Comparison of ENCODE assay signal across 14 mouse cellular contexts in the genomic region with DNA sequence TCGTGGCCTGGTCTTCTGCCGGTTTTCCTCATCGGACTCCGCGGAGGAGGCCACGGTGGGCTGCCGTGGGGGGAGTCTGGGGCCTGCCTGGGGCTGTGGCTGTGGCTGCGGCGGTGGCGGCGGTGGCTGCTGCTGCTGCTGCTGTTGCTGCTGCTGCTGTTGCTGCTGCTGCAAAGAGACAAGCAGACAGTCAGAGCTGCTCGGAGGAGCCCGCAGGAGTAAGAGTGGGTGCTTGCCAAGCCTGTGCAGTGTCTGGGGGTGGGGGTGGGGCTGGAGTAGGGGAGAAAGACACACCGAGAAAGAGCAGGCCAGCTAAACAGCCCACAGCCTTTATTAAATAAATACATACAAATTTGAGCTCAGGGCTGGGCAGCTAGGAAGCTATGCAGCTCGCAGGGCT.
DNase-seq lines count a peak whose midpoint lies in the region; ATAC-seq and TF ChIP-seq lines count a peak whose summit lies in the region.
"Had no signal": no experiment of that assay in that cellular context is flagged by ENCODE, and none has a peak within 500 bp of the region (broad histone marks: within the 10 kb centered on the region; RNA-seq: fewer than 3 reads in every experiment).

No protein-coding gene starts in this region.

- ATAC-seq in hindbrain, embryonic 16.5 days: 0 out of 2 replicates have a peak, but pooled peaks have one; percentile 37
- ATAC-seq in hindbrain, postnatal 0 days: no peak
- no peak for ATAC-seq in neural tube, embryonic 13.5 days (ENCODE audit: low read depth)
- peak; percentile 29; the same call in 1 of the 2 replicates for ATAC-seq in neural tube, embryonic 14.5 days (ENCODE audit: low read depth)
- ATAC-seq in megakaryocyte, adult 5-6 weeks (ENCODE audit: poor library complexity, severe bottlenecking): no peak
- ATAC-seq: CD4-positive, CD25-positive, alpha-beta regulatory T cell, adult 4 months had no signal

- no peak overlapping the region for H3K27ac ChIP-seq in hindbrain, embryonic 16.5 days (ENCODE audit: low read depth, low read length)
- H3K27ac ChIP-seq in hindbrain, postnatal 0 days: no peak overlapping the region
- H3K27ac ChIP-seq in neural tube, embryonic 13.5 days (replicated peaks): 0 out of 2 replicates have a peak overlapping the region, but pooled peaks have one; percentile 18
- H3K27ac ChIP-seq in neural tube, embryonic 14.5 days (ENCODE audit: low read depth, low read length): no peak overlapping the region
- H3K27ac ChIP-seq: embryonic facial prominence, embryonic 12.5 days; liver, embryonic 14.5 days had no signal

- H3K4me2 ChIP-seq in hindbrain, embryonic 16.5 days (ENCODE audit: low read length): no peak overlapping the region
- H3K4me2 ChIP-seq in hindbrain, postnatal 0 days (ENCODE audit: low read depth, low read length): no peak overlapping the region
- no peak overlapping the region for H3K4me2 ChIP-seq in neural tube, embryonic 13.5 days
- no peak overlapping the region for H3K4me2 ChIP-seq in neural tube, embryonic 14.5 days (ENCODE audit: low read depth, low read length)
- H3K4me2 ChIP-seq: embryonic facial prominence, embryonic 12.5 days had no signal

- no peaks in the 10 kb centered on the region for H3K27me3 ChIP-seq in hindbrain, embryonic 16.5 days (replicated peaks; ENCODE audit: control insufficient read depth, insufficient read depth, low read length)
- H3K27me3 ChIP-seq in hindbrain, postnatal 0 days (ENCODE audit: insufficient read depth, low read length): no peaks in the 10 kb centered on the region
- no peaks in the 10 kb centered on the region for H3K27me3 ChIP-seq in neural tube, embryonic 13.5 days
- no peaks in the 10 kb centered on the region for H3K27me3 ChIP-seq in neural tube, embryonic 14.5 days (ENCODE audit: control insufficient read depth, insufficient read depth, low read length)
- H3K27me3 ChIP-seq: embryonic facial prominence, embryonic 12.5 days; megakaryocyte, embryonic 14.5 days had no signal

- TF ChIP-seq CTCF in hindbrain, postnatal 0 days (IDR thresholded peaks at IDR 0.05; ENCODE audit: low read depth): no peak

- DNase-seq in hindbrain, postnatal 0 days (ENCODE audit: low spot score): no peak
- no peak for DNase-seq in neural tube, embryonic 10.5 days (ENCODE audit: extremely low spot score, low spot score)
- peak; percentile 58 for DNase-seq in MN1 (ENCODE audit: low spot score)
- DNase-seq: adrenal gland, postnatal 10 days; cerebellum, postnatal 14 days; right cerebral cortex, postnatal 4 days had no signal

- H3K4me1 ChIP-seq in hindbrain, embryonic 16.5 days (ENCODE audit: control insufficient read depth, insufficient read depth, low read depth, low read length): no peaks in the 10 kb centered on the region
- H3K4me1 ChIP-seq in hindbrain, postnatal 0 days (ENCODE audit: insufficient read depth, low read length): no peaks in the 10 kb centered on the region
- H3K4me1 ChIP-seq in neural tube, embryonic 13.5 days (replicated peaks): peaks cover 10% of the 10 kb centered on the region; the same call in 1 of the 2 replicates
- H3K4me1 ChIP-seq in neural tube, embryonic 14.5 days (ENCODE audit: control insufficient read depth, insufficient read depth, low read length): no peaks in the 10 kb centered on the region
- H3K4me1 ChIP-seq: megakaryocyte, embryonic 14.5 days had no signal

- H3K9ac ChIP-seq in hindbrain, embryonic 16.5 days (ENCODE audit: low read depth, low read length): no peak overlapping the region
- H3K9ac ChIP-seq in hindbrain, postnatal 0 days (replicated peaks; ENCODE audit: low read length): no peak overlapping the region
- H3K9ac ChIP-seq in neural tube, embryonic 13.5 days: no peak overlapping the region
- no peak overlapping the region for H3K9ac ChIP-seq in neural tube, embryonic 14.5 days (replicated peaks; ENCODE audit: low read depth, low read length)
- H3K9ac ChIP-seq: embryonic facial prominence, embryonic 12.5 days; liver, embryonic 14.5 days had no signal

- no peaks in the 10 kb centered on the region for H3K9me3 ChIP-seq in hindbrain, embryonic 16.5 days (ENCODE audit: control insufficient read depth, low read length)
- H3K9me3 ChIP-seq in hindbrain, postnatal 0 days (ENCODE audit: low read length): no peaks in the 10 kb centered on the region
- H3K9me3 ChIP-seq in neural tube, embryonic 13.5 days: no peaks in the 10 kb centered on the region
- no peaks in the 10 kb centered on the region for H3K9me3 ChIP-seq in neural tube, embryonic 14.5 days (ENCODE audit: control insufficient read depth, low read length)
- H3K9me3 ChIP-seq: embryonic facial prominence, embryonic 12.5 days had no signal

- H3K36me3 ChIP-seq in hindbrain, embryonic 16.5 days (ENCODE audit: control insufficient read depth, insufficient read depth, low read length): peaks cover 5% of the 10 kb centered on the region
- H3K36me3 ChIP-seq in hindbrain, postnatal 0 days (ENCODE audit: insufficient read depth, low read length): 0 out of 2 replicates have a peak, but pooled peaks cover 4% of the 10 kb centered on the region
- H3K36me3 ChIP-seq in neural tube, embryonic 13.5 days: peaks cover 39% of the 10 kb centered on the region
- peaks cover 7% of the 10 kb centered on the region; the same call in 1 of the 2 replicates for H3K36me3 ChIP-seq in neural tube, embryonic 14.5 days (ENCODE audit: control insufficient read depth, insufficient read depth, low read length)

- H3K4me3 ChIP-seq in hindbrain, embryonic 16.5 days (ENCODE audit: low read length): no peak overlapping the region
- H3K4me3 ChIP-seq in hindbrain, postnatal 0 days (ENCODE audit: low read length): no peak overlapping the region
- no peak overlapping the region for H3K4me3 ChIP-seq in neural tube, embryonic 13.5 days
- H3K4me3 ChIP-seq in neural tube, embryonic 14.5 days (ENCODE audit: low read depth, low read length): no peak overlapping the region
- H3K4me3 ChIP-seq: embryonic facial prominence, embryonic 12.5 days; megakaryocyte, embryonic 14.5 days had no signal

- 83% methylated on average over 15 of the region's 15 CpGs for WGBS in hindbrain, embryonic 16.5 days
- WGBS in hindbrain, postnatal 0 days: 78% methylated on average over 15 of the region's 15 CpGs
- WGBS in neural tube, embryonic 13.5 days: 91% methylated on average over 15 of the region's 15 CpGs
- 84% methylated on average over 15 of the region's 15 CpGs for WGBS in neural tube, embryonic 14.5 days

Comparison
In these comparisons a context has a peak if more than half of its experiments do, and no peak if none do; other contexts are left out.
1. ATAC-seq: peak in hindbrain, embryonic 16.5 days (single experiment) and neural tube, embryonic 14.5 days (single experiment); none in hindbrain, postnatal 0 days (single experiment), neural tube, embryonic 13.5 days (single experiment) and megakaryocyte, adult 5-6 weeks (single experiment).